Mouse (Mus musculus) neural tube, embryonic 11.5 days (tissue): ENCODE results near the gene Il18rap. TPM values are rescaled to one million over a fixed set of nuclear protein-coding genes. Genes with fewer than 3 reads are reported as not detected.
"Not testable (repeated sequence)": the region's sequence is repeated elsewhere in the genome, so short reads cannot be mapped to it uniquely, and the experiment has no call there.

Experiments
- ATAC-seq: fragments of 200-750 bp; cut with Nextera tagmentation; 2 replicates; pipeline ENCODE4 v1.8.0; 2017; ENCODE audit warnings: moderate number of reproducible peaks, mild to moderate bottlenecking, moderate TSS enrichment, moderate library complexity; ENCODE audit not compliant: insufficient read depth, low FRiP score, low TSS enrichment
- DNase-seq: peaks from one replicate; pipeline ENCODE4 v3.0.0-alpha.2; 2015; ENCODE audit warnings: low spot score
- H3K27ac ChIP-seq: fragments of 300-500 bp; sonication (generic); 2 replicates; pipeline ENCODE4 v1.5.1; 2014; ENCODE audit warnings: low read depth, mild to moderate bottlenecking, low read length
- H3K27me3 ChIP-seq: fragments of 300-500 bp; sonication (generic); 2 replicates; pipeline ENCODE4 v1.6.1; 2014; ENCODE audit warnings: mild to moderate bottlenecking, low read length, mixed read lengths; ENCODE audit not compliant: control insufficient read depth, insufficient read depth
- H3K36me3 ChIP-seq: fragments of 300-500 bp; sonication (generic); 2 replicates; pipeline ENCODE4 v1.6.1; 2014; ENCODE audit warnings: mild to moderate bottlenecking, low read length, moderate library complexity, mixed read lengths; ENCODE audit not compliant: control insufficient read depth, insufficient read depth
- H3K4me1 ChIP-seq: fragments of 300-500 bp; sonication (generic); 2 replicates; pipeline ENCODE4 v1.6.1; 2014; ENCODE audit warnings: low read length, mixed read lengths; ENCODE audit not compliant: control insufficient read depth, insufficient read depth
- H3K4me2 ChIP-seq: fragments of 300-500 bp; sonication (generic); 2 replicates; pipeline ENCODE4 v1.6.1; 2014; ENCODE audit warnings: low read depth, mild to moderate bottlenecking, moderate library complexity
- H3K4me3 ChIP-seq: fragments of 300-500 bp; sonication (generic); 2 replicates; pipeline ENCODE4 v1.5.1; 2014; ENCODE audit warnings: low read depth, low read length
- H3K9ac ChIP-seq: fragments of 300-500 bp; sonication (generic); 2 replicates; pipeline ENCODE4 v1.6.1; 2014; ENCODE audit warnings: mild to moderate bottlenecking, low read length
- H3K9me3 ChIP-seq: fragments of 300-500 bp; sonication (generic); 2 replicates; pipeline ENCODE4 v1.6.1; 2016; ENCODE audit warnings: low read length; ENCODE audit not compliant: control insufficient read depth
- WGBS: fragments of 180-500 bp; shearing (Covaris S2); extraction: QIAGEN DNeasy Blood & Tissue Kit; methylation state at CpG from one replicate; pipeline ENCODE4 v1.1.7; 2014; 5-methylcytosine and 5-hydroxymethylcytosine counted together
- polyA plus RNA-seq: library from polyadenylated mRNA; unstranded; fragments of >200 nt; fragmentation: Nextera tagmentation; extraction: Ambion mirVana; gene quantifications from 2 replicates; pipeline ENCODE4 v1.2.1, GENCODE M21; 2014

The Il18rap gene
- polyA plus RNA-seq, 1 experiment from 2014 or later, result 0.13 TPM

GRCm38 (mm10) chr1:40579784-40580183 is 64.6 kb downstream of the Il18rap start, which contains the start of gene Slc9a4:
TSS of gene Slc9a4 (plus strand) at chr1:40580081.
- no peak for ATAC-seq
- no peaks in the 10 kb centered on the region for H3K27me3 ChIP-seq
- H3K9me3 ChIP-seq, result no peaks in the 10 kb centered on the region
- WGBS, result 21% methylated on average over 7 of the region's 7 CpGs
- peak; percentile 26 for DNase-seq
- no peak within 1 kb of the TSS for H3K4me3 ChIP-seq
- no peaks in the 10 kb centered on the region for H3K36me3 ChIP-seq
- H3K4me1 ChIP-seq, result no peaks in the 10 kb centered on the region
- no peak within 1 kb of the TSS for H3K4me2 ChIP-seq
- H3K27ac ChIP-seq, result no peak within 1 kb of the TSS
- no peak within 1 kb of the TSS for H3K9ac ChIP-seq

- Histone ChIP-seq H3K9me3 (no peaks in the 10 kb centered on the region), H3K27me3 (no peaks in the 10 kb centered on the region), H3K36me3 (no peaks in the 10 kb centered on the region), H3K4me2 (no peak overlapping the region), H3K9ac (no peak overlapping the region), H3K27ac (no peak overlapping the region), H3K4me3 (no peak overlapping the region), H3K4me1 (no peaks in the 10 kb centered on the region)
- DNase-seq, result no peak
- no peak for ATAC-seq
- WGBS, result 69% methylated on average over 14 of the region's 14 CpGs
Measured at GRCm38 (mm10) chr1:40580269-40580668, 65.1 kb downstream of the Il18rap start.

- H3K4me2 ChIP-seq, result no peak overlapping the region
- H3K36me3 ChIP-seq, result no peaks in the 10 kb centered on the region
- no peak for DNase-seq
- no peak overlapping the region for H3K27ac ChIP-seq
- ATAC-seq, result no peak
- no peak overlapping the region for H3K9ac ChIP-seq
- H3K4me3 ChIP-seq, result no peak overlapping the region
- no peaks in the 10 kb centered on the region for H3K27me3 ChIP-seq
- WGBS, result 84% methylated on average over 5 of the region's 5 CpGs
- no peaks in the 10 kb centered on the region for H3K4me1 ChIP-seq
- H3K9me3 ChIP-seq, result no peaks in the 10 kb centered on the region
Measured at GRCm38 (mm10) chr1:40586776-40587175, 71.6 kb downstream of the Il18rap start.

GRCm38 (mm10) chr1:40590931-40591330 is 75.8 kb downstream of the Il18rap start:
- H3K27ac ChIP-seq, result no peak overlapping the region
- H3K27me3 ChIP-seq, result no peaks in the 10 kb centered on the region
- H3K9ac ChIP-seq, result no peak overlapping the region
- no peak for ATAC-seq
- H3K4me1 ChIP-seq, result no peaks in the 10 kb centered on the region
- no peak for DNase-seq
- H3K36me3 ChIP-seq, result no peaks in the 10 kb centered on the region
- WGBS, result 89% methylated on average over 4 of the region's 4 CpGs
- H3K4me2 ChIP-seq, result no peak overlapping the region
- H3K9me3 ChIP-seq, result no peaks in the 10 kb centered on the region
- H3K4me3 ChIP-seq, result no peak overlapping the region

- H3K9me3 ChIP-seq, result no peaks in the 10 kb centered on the region
- H3K36me3 ChIP-seq, result no peaks in the 10 kb centered on the region
- ATAC-seq, result no peak
- no peak overlapping the region for H3K9ac ChIP-seq
- no peak for DNase-seq
- no peak overlapping the region for H3K4me2 ChIP-seq
- H3K4me1 ChIP-seq, result no peaks in the 10 kb centered on the region
- 65% methylated on average over 5 of the region's 5 CpGs for WGBS
- H3K27me3 ChIP-seq, result no peaks in the 10 kb centered on the region
- no peak overlapping the region for H3K4me3 ChIP-seq
- no peak overlapping the region for H3K27ac ChIP-seq
Measured at GRCm38 (mm10) chr1:40597822-40598221, 82.7 kb downstream of the Il18rap start.

GRCm38 (mm10) chr1:40599661-40600060 is 84.5 kb downstream of the Il18rap start:
- 88% methylated on average over 9 of the region's 9 CpGs for WGBS
- not testable (repeated sequence) for ATAC-seq, H3K27ac ChIP-seq

GRCm38 (mm10) chr1:40600394-40601327 is 85.5 kb downstream of the Il18rap start:
- H3K4me3 ChIP-seq, result no peak overlapping the region
- H3K4me2 ChIP-seq, result no peak overlapping the region
- H3K27me3 ChIP-seq, result no peaks in the 10 kb centered on the region
- H3K36me3 ChIP-seq, result no peaks in the 10 kb centered on the region
- H3K9me3 ChIP-seq, result no peaks in the 10 kb centered on the region
- H3K9ac ChIP-seq, result no peak overlapping the region
- 93% methylated on average over 25 of the region's 25 CpGs for WGBS
- no peak overlapping the region for H3K27ac ChIP-seq
- H3K4me1 ChIP-seq, result no peaks in the 10 kb centered on the region
- no peak for ATAC-seq
- no peak for DNase-seq

More at GRCm38 (mm10) chr1:40599661-40600060, 84.5 kb downstream of the Il18rap start:
- not testable (repeated sequence) for H3K9ac ChIP-seq, H3K36me3 ChIP-seq, H3K9me3 ChIP-seq, H3K4me2 ChIP-seq, H3K27me3 ChIP-seq, H3K4me3 ChIP-seq, DNase-seq, H3K4me1 ChIP-seq
